Mouse (Mus musculus) cortical plate, adult 2 months (tissue): ENCODE results near the gene Rufy4. TPM values are rescaled to one million over a fixed set of nuclear protein-coding genes. Genes with fewer than 3 reads are reported as not detected.
A peak's percentile ranks its signal among the peaks of the same experiment; 100 is the strongest.

Experiments
- H3K27ac ChIP-seq: fragments of 200-500 bp; 2 replicates; pipeline ENCODE4 v1.5.1; 2012; ENCODE audit warnings: low read length, control low read depth, inconsistent platforms; ENCODE audit not compliant: insufficient read depth
- H3K4me1 ChIP-seq: fragments of 200-500 bp; 2 replicates; pipeline ENCODE4 v1.6.1; 2011; ENCODE audit warnings: low read length; ENCODE audit not compliant: control insufficient read depth, insufficient read depth
- H3K4me3 ChIP-seq: fragments of 200-500 bp; 2 replicates; pipeline ENCODE4 v1.5.1; 2011; ENCODE audit warnings: mild to moderate bottlenecking, low read length, control low read depth; ENCODE audit not compliant: insufficient read depth
- CTCF ChIP-seq: fragments of 200-500 bp; IDR thresholded peaks from 2 replicates; pipeline ENCODE4 v1.5.1; 2011; ENCODE audit warnings: mild to moderate bottlenecking, control low read depth, low read length; ENCODE audit not compliant: insufficient read depth; ENCODE audit errors: extremely low read depth
- POLR2A ChIP-seq: fragments of 200-500 bp; IDR thresholded peaks from 2 replicates; pipeline ENCODE4 v1.6.1; 2011; ENCODE audit warnings: mild to moderate bottlenecking, low read length, control low read depth; ENCODE audit not compliant: insufficient read depth; ENCODE audit errors: extremely low read depth
- polyA plus RNA-seq: library from polyadenylated mRNA; depleted of rRNA; stranded (reverse); fragments of >200 nt; gene quantifications from 2 replicates; pipeline ENCODE4 v1.2.3, GENCODE M21; 2012; rRNA removed

Rufy4 gene
- polyA plus RNA-seq = not detected in 2 replicates

DNA sequence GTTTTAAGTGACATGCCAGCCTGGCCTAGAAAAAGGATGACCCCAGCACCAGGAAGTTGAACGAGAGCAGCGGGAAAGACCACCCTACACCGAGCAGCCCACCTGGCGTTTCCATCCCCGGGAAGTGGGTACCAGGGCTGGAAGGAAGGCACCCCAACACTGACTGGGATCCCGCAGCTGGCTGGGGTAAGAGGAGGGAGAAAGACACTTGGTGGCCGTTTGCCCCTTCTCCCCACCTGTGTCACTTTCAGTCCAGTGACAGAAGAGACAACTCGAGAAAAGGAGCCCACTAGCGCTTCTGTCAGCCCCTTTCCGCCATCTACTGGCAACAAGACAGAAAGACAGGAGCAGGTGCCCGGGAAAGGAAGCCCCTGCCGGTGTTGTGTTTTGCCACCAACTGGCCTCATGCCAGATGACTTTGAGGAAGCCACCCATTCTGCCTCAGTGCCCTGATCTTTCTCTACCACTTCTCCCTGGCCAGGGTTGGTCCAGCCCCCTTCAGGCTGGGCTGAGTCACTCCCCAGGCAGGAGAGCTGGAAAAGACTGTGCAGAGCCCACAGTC, at the start of gene Rufy4:
Gene Rufy4 (plus strand): TSS at position 551 of the 562 bp plus-strand sequence.
- TF ChIP-seq CTCF (peak; percentile 72), POLR2A (no peak)
- Histone ChIP-seq H3K4me3 (no peak within 1 kb of the TSS), H3K27ac (no peak within 1 kb of the TSS), H3K4me1 (no peaks in the 10 kb centered on the region)

DNA sequence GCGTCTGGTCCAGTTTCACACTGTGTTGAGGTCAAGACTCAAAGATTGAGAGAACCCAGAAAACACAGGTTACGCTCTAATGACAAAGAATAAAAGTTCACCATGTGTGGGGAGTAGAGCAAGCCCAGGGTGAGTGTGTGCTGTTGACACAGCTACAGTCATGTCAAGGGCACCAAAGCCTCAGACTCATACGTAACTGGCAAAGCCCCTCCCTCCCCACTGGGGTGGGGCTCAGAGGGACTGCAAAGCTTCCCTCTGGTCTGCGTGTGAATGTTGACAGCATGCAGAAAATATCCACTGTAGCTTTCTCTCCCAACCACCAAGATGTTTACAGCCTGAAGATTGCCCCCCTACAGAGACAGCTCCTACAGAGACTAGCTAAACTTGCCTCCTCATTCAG, 49.1 kb upstream of the Rufy4 start:
- Histone ChIP-seq H3K4me1 (no peaks in the 10 kb centered on the region; the same call in 1 of the 2 replicates), H3K4me3 (no peak overlapping the region), H3K27ac (no peak overlapping the region)
- TF ChIP-seq CTCF (no peak), POLR2A (no peak)

- Histone ChIP-seq H3K4me3 (no peak overlapping the region), H3K27ac (no peak overlapping the region), H3K4me1 (peaks cover 2% of the 10 kb centered on the region; the same call in 1 of the 2 replicates)
- TF ChIP-seq POLR2A (no peak), CTCF (peak; percentile 63)
Measured at GRCm38 (mm10) chr1:74077353-74077752, 48.0 kb upstream of the Rufy4 start.

DNA sequence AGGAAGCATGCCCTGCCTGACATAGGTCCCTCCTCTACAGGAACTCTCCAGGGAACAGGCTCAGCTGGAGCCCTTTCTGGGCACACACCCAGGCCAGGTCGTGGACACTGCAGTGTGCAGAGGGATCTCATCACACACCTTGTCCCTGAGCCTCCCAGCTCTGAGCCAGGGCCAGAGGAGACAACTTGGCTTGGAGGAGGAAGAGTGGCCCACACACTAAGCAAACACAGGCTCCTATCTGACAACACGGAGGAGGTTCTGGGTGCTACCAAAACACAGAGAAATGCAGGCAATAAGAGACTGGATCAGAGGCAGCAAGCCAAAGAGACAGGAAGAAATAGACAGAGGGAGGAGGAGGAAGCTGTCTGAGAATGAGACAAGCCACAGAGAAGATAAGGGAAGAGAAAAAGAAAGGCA, 43.8 kb upstream of the Rufy4 start:
- no peak overlapping the region for H3K4me3 ChIP-seq
- H3K4me1 ChIP-seq = peaks cover 2% of the 10 kb centered on the region; the same call in 1 of the 2 replicates
- TF ChIP-seq POLR2A (no peak), CTCF (no peak)
- H3K27ac ChIP-seq = no peak overlapping the region

DNA sequence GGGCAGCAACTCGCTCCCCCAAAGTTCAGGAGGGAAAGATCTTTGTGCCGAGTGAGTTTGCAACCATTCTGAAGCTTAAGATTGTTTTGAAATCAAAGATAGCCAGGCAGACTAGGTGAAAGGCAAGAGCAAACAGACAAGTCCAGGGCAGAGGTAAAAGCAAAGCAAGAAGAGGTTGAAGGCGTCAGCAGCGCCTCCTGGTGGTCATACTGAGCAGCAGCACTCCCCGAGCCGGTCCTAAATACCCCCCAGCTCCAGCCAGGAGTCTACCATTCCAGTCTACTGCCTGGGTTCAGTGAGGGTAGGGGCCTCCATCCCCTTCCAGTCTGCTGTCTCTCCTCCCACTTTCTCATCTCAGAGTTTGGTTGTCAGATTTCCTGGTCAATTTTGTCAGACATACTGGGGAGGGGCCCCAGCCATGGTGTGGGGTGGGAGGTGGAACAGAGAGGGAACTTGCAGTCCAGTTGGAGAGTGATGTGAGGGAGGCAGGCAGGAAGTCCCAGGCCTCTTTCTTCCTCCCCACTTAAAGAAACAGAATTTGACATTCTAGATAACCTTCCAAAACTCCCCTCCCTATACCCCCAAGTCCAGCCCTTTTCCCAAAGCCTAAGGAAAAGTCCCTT, 42.4 kb upstream of the Rufy4 start:
- Histone ChIP-seq H3K4me3 (no peak overlapping the region), H3K27ac (no peak overlapping the region), H3K4me1 (peaks cover 2% of the 10 kb centered on the region; the same call in 1 of the 2 replicates)
- TF ChIP-seq POLR2A = no peak
- peak; percentile 61 for TF ChIP-seq CTCF

- no peak for TF ChIP-seq CTCF
- TF ChIP-seq POLR2A = no peak
- Histone ChIP-seq H3K4me3 (no peak overlapping the region), H3K27ac (no peak overlapping the region)
Measured at GRCm38 (mm10) chr1:74084065-74084705, 41.2 kb upstream of the Rufy4 start.

GRCm38 (mm10) chr1:74084752-74085151, 40.6 kb upstream of the Rufy4 start:
- TF ChIP-seq POLR2A (no peak), CTCF (no peak)

More at GRCm38 (mm10) chr1:74084065-74084705, 41.2 kb upstream of the Rufy4 start:
- H3K4me1 ChIP-seq = peaks cover 2% of the 10 kb centered on the region; the same call in 1 of the 2 replicates

GRCm38 (mm10) chr1:74085566-74085965, 39.8 kb upstream of the Rufy4 start:
- H3K4me1 ChIP-seq = peaks cover 2% of the 10 kb centered on the region; the same call in 1 of the 2 replicates
- H3K27ac ChIP-seq = no peak overlapping the region
- no peak overlapping the region for H3K4me3 ChIP-seq
- TF ChIP-seq POLR2A = no peak
- no peak for TF ChIP-seq CTCF

More at GRCm38 (mm10) chr1:74084752-74085151, 40.6 kb upstream of the Rufy4 start:
- Histone ChIP-seq H3K27ac (no peak overlapping the region), H3K4me1 (peaks cover 2% of the 10 kb centered on the region; the same call in 1 of the 2 replicates), H3K4me3 (no peak overlapping the region)

DNA sequence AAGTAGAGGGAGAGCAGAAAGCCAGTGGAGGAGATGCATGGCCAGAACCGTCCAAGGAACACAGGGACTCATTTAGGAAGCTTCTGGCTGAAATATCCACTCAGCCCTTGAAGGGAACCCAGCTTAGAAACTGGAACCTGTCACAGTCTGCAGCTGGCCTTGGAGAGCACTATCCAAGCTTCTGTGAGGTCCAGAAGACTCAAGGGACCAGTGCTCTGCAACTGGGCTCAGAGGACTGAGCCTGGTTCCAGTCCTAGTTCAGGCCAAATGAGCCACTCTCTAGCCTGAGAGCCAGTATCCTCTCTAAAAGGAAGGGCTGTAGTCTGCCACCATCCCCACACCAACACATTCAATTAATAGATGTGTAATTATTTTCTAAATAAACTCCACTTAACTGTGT, 36.8 kb upstream of the Rufy4 start:
- H3K27ac ChIP-seq = no peak overlapping the region
- no peak overlapping the region for H3K4me3 ChIP-seq
- TF ChIP-seq CTCF = no peak
- no peak for TF ChIP-seq POLR2A
- H3K4me1 ChIP-seq = no peaks in the 10 kb centered on the region

- TF ChIP-seq CTCF (no peak), POLR2A (no peak)
- Histone ChIP-seq H3K27ac (no peak overlapping the region), H3K4me1 (no peaks in the 10 kb centered on the region), H3K4me3 (no peak overlapping the region; the same call in 1 of the 2 replicates)
Measured at GRCm38 (mm10) chr1:74090329-74090728, 35.0 kb upstream of the Rufy4 start.
